Mouse (Mus musculus) brown adipose tissue, adult 24 weeks (tissue): ENCODE data around the gene E330009J07Rik. TPM values are rescaled to one million over a fixed set of nuclear protein-coding genes. Genes with fewer than 3 reads are reported as not detected.

Experiments used
- H3K27ac ChIP-seq: fragments of 200-500 bp; replicated peaks from 2 replicates; pipeline ENCODE4 v1.5.1; 2012; ENCODE audit warnings: low read depth, mild to moderate bottlenecking, low read length
- H3K4me1 ChIP-seq: fragments of 200-500 bp; 2 replicates; pipeline ENCODE4 v1.6.1; 2012; ENCODE audit warnings: low read length, mixed read lengths; ENCODE audit not compliant: control insufficient read depth, insufficient read depth, insufficient read length
- H3K4me3 ChIP-seq: fragments of 200-500 bp; 2 replicates; pipeline ENCODE4 v1.5.1; 2012; ENCODE audit warnings: low read depth, mild to moderate bottlenecking, low read length, moderate library complexity; ENCODE audit not compliant: insufficient read depth
- polyA plus RNA-seq: library from polyadenylated mRNA; stranded (reverse); fragments of >200 nt; gene quantifications from 2 replicates; pipeline ENCODE4 v1.2.4, GENCODE M21; 2012; ENCODE audit not compliant: missing spikeins, insufficient read depth, insufficient read length

E330009J07Rik gene
- polyA plus RNA-seq, 1 experiment = 3.7 TPM

DNA sequence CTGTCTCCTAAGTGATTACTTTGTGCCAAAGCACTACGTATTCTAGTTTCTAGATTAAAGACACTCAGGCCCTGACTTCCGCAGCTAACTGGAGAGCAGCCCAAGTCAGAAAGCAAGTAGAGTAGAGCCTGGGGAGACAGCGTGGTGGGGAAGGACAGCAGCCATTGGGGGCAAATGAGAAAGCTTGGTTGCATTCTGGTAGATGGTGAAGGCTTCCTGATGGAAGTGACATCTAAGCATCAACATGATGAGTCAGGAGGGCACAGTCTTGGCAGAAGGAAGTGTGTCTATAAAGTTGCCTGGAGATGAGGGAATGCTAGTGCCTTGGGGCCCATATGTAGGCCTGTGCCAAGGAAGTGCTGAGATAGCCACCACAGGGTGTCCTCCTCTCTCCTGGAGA, 22.4 kb downstream of the E330009J07Rik start:
- H3K4me1 ChIP-seq = no peaks in the 10 kb centered on the region
- H3K4me3 ChIP-seq = no peak overlapping the region
- no peak overlapping the region for H3K27ac ChIP-seq

DNA sequence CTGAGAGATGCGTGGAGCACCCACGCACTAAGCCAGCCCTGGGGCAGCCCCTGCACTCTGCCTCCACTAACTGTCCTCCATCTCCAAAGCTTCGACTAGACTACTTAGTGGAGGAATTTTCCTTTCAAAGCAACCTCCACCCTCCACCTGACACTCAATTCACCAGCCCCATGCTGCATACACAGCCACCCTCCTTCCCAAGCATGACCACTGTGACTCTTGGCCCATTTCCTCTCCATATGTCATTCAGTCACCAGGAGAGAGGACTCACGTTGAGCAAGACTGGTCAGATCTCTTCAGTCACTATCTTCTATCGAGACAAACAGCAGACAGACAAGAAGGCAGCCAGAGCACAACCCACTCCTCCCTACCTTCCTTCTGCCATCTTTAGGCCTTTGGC, 22.9 kb downstream of the E330009J07Rik start:
- Histone ChIP-seq H3K4me3 (no peak overlapping the region), H3K27ac (no peak overlapping the region), H3K4me1 (no peaks in the 10 kb centered on the region)

DNA sequence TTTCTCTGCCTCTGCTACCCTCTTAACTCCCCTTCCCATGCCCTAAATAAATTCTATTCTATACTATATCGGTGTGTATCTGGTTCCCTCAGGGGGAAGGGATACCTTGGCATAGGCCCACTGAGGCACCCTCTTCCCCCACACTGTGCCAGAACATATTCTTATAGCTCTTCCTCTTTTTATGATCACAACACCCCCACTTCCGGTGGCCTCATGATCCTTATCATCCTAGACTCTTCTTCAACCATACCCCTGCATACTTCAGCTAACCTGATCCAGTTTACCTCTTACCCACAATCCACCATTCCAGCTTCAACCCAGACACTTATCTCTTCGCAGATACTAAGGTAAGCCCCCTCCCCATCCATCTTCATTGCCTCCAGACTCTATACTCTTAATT, 24.9 kb downstream of the E330009J07Rik start:
- Histone ChIP-seq H3K4me1 (no peaks in the 10 kb centered on the region), H3K27ac (no peak overlapping the region), H3K4me3 (no peak overlapping the region)

DNA sequence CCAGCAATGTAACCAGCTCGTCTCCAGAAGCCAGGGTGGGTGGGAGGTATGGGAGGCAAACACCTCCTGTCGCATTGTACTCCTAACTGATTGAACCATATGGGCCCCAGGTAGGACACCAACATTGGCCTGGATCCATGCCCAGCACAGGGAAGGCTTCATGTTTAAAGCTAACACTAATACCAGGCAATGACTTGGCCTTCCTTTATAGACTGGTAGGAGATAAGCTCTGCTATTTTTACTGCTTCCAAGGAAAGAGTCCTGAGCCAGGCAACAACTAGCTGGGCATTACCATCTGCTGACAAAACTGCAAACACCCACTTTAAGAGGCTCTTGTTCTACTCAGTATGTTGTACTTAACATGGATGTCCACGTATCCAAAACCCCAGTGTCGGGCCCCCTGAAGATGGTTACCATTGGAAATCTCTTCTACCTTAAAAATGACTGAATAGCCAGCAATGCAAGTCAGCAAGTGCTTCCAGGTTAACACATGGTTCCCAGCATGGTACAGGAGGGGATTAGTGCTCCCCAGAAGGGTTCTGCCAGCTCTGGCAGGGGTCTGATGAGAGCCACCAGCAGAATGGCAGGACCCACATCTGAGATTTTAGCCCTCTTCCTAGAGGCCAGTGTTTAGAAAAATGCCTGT, 32.2 kb downstream of the E330009J07Rik start:
- Histone ChIP-seq H3K4me3 (no peak overlapping the region), H3K4me1 (no peaks in the 10 kb centered on the region), H3K27ac (no peak overlapping the region)

DNA sequence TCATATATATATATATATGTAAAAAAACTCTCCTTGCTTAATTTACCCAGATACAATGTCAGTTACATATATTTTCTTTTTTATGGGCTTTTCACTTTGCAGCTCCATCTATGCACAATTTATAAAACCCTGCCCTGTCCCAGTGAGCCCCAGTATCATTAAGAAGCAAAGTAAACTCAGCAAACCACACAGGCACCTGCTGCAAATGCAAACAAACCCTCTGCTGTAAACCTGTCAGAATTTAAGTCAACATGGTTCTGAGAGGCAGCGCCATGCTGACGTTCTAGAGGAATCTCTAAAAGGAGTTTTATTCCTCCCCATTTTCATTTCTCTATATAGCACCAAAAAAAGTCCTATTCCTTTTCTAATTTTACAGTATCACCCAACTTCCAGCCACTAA, 33.9 kb downstream of the E330009J07Rik start:
- Histone ChIP-seq H3K4me3 (no peak overlapping the region), H3K4me1 (no peaks in the 10 kb centered on the region), H3K27ac (no peak overlapping the region)

DNA sequence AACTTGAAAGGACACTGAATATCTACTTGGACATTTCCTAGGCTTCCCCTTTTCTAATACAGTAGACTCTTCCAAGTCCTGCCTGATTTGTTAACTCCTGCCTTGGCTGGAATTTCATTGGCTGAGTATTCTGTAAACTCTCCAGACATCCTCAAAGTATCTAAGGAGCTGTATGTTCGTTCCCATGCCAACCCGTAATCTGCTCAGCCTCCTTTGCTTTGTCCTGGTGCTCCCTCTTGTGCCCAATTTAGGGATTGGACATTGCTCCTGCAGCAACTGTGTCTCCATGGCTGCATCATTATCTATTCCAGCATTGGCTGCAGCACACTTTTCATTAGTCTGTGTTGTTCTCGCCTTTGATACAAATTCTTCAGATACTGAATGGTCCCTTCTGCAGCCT, 42.7 kb downstream of the E330009J07Rik start:
- H3K4me3 ChIP-seq = no peak overlapping the region

DNA sequence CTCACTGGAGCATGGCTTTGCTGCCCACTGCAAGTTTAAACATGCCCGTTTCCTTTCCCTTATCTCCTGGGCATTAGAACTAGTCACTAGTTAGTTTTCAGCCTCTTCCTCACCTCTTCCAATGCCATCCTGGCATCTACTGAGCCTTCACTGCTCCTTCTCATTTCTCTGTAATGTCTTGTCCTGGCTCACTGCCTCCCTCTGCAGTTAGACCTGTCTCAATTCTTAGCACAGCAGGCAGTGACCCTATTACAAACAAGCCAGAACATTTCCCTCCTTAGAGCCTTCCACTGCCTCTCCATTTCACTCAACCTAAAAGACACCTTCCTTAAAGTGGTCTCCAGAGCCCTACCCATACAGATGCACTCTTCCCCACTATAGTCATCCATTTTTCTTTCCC, 45.0 kb downstream of the E330009J07Rik start:
- no peak overlapping the region for H3K27ac ChIP-seq
- H3K4me1 ChIP-seq = no peaks in the 10 kb centered on the region
- no peak overlapping the region for H3K4me3 ChIP-seq

More for the DNA sequence above, 42.7 kb downstream of the E330009J07Rik start:
- Histone ChIP-seq H3K27ac (no peak overlapping the region), H3K4me1 (no peaks in the 10 kb centered on the region)

DNA sequence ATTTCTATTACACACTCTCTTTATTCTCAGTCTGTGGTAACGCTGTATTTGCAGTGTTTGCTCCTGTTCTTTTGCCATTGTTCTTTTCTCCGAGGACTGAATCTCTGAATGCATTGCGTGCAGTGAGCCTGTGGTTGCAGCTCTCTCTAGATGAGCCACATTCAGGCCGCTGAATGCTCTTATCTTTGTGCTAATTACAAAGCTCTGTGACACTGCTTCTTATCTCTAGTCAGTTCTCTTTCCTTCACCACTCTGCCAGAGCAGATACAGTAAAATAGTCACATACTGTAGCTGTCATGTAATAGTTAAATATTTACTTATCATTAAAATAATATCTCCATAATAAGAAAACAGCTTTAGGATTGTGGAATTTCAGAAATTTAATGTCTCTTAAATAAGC, 47.3 kb downstream of the E330009J07Rik start:
- no peak overlapping the region for H3K4me3 ChIP-seq
- H3K4me1 ChIP-seq = no peaks in the 10 kb centered on the region
- H3K27ac ChIP-seq = no peak overlapping the region

DNA sequence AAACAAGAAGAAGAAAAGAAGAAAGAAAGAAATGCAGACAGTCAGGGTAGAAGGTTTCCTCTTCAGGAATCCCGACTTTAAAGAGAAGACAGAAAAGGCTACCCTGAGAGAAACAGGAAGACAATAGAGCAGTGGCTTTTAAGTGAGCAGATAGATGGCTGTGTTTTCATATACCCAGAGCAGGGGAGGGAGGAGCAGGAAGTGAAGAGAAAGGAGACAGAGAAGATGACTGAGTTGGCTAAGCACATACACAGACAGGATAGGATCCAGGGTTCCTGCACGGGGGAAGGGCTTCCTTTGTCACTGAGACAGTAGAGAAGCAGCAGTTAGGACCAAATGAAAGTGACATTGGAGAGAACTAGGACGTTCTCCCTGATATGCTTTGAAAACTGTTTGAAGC, 50.3 kb downstream of the E330009J07Rik start:
- no peaks in the 10 kb centered on the region for H3K4me1 ChIP-seq

DNA sequence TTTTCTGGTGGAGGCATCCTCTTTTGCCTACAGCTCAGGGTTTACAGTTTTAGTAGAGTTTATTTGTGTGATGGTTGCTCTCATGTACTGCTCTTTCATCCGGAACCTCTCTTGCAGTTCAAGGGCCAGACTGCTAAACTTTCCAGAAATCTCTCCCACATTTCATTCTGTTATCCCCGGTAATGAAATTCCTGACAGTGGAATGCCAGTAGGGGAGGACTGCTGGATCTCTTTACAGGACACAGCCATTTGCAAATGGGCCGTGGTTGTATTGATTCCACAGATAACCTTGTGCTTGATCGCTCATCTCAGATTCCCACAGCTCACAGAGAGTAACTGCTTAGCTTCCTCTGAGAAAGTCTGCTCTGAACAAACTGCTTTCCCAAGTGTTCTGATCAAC, 54.0 kb downstream of the E330009J07Rik start:
- Histone ChIP-seq H3K4me1 (no peaks in the 10 kb centered on the region), H3K4me3 (no peak overlapping the region), H3K27ac (no peak overlapping the region)

More for the DNA sequence above, 50.3 kb downstream of the E330009J07Rik start:
- H3K4me3 ChIP-seq = no peak overlapping the region
- H3K27ac ChIP-seq = no peak overlapping the region

DNA sequence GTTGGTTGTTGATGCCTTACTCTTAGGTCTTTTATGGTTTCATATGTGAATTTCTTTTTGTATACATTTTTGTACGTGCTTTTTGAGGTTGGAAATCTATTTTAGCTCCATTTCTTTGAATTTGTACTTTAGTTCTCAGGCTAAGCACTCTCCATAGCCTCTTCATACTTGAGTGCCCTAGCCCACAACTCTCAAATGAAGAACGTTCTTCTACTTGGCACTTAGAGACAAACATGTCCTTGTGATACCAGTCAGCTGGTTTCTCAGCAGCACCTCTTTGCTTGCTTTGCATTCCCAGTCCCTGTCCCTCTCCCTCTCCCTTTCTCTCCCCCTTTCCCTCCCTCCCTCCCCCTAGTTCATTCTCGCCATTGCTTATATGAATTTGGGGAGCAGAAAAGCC, 55.8 kb downstream of the E330009J07Rik start:
- Histone ChIP-seq H3K4me1 (no peaks in the 10 kb centered on the region), H3K4me3 (no peak overlapping the region), H3K27ac (no peak overlapping the region)

DNA sequence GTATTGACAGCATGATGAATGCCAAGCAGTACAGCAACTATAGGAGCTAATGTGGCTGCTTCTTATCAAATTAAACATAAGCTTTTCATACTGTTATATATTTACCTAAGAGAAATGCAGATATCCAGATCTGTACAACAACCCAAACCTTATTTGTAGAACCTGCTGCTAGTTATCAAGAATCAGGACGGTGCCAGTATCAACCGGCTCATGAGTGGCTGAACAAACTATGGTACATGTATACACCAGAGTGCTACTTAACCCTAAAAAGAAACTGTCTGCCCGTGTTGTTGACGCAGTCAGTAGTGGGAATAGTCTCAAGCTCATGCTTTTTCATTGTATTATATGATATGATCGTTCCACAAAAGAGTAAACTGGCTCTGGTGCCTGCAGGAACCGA, 64.9 kb downstream of the E330009J07Rik start:
- Histone ChIP-seq H3K27ac (no peak overlapping the region), H3K4me1 (no peaks in the 10 kb centered on the region), H3K4me3 (no peak overlapping the region)

DNA sequence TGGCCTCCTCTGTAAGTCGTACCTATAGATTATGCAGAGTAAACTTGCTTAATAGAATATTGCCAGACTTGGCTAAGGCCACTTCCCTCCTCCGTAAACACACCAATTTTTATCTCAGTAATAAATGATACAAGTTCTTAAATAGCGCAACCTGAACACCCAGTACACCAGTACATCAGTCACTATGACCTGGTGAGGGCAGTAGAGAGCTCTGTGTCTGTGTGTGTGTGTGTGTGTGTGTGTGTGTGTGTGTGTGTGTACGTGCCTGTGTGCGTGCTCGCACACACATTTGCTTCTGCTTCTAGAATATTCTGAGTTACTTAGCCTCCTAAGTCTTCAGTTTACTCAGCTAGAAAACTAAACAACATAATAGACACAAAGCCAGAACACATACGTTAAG, 82.6 kb downstream of the E330009J07Rik start:
- Histone ChIP-seq H3K27ac (no peak overlapping the region), H3K4me1 (no peaks in the 10 kb centered on the region), H3K4me3 (no peak overlapping the region)

Other genes with a start within 250 kb of the E330009J07Rik start
- gene Agk, start 111.0 kb downstream of the E330009J07Rik start, polyA plus RNA-seq = 13.4 and 18.6 TPM in 2 replicates
- gene Wee2, start 3.0 kb upstream of the E330009J07Rik start, polyA plus RNA-seq = not detected in 2 replicates
- 76.8 and 95.7 TPM in 2 replicates for gene Ssbp1, start 35.2 kb upstream of the E330009J07Rik start, polyA plus RNA-seq
- gene Tas2r137, start 55.1 kb upstream of the E330009J07Rik start, polyA plus RNA-seq = not detected in 2 replicates
- not detected in 2 replicates for gene Tas2r108, start 57.4 kb upstream of the E330009J07Rik start, polyA plus RNA-seq
- gene Prss37, start 83.4 kb upstream of the E330009J07Rik start, polyA plus RNA-seq = not detected in 2 replicates
- not detected in 2 replicates for gene Olfr461, start 118.9 kb upstream of the E330009J07Rik start, polyA plus RNA-seq
- not detected in 2 replicates for gene Olfr460, start 133.4 kb upstream of the E330009J07Rik start, polyA plus RNA-seq
- 0.67 and 1.5 TPM in 2 replicates for gene Clec5a, start 149.7 kb upstream of the E330009J07Rik start, polyA plus RNA-seq
- gene Tas2r138, start 177.2 kb upstream of the E330009J07Rik start, polyA plus RNA-seq = not detected in 2 replicates
- gene Mgam, start 192.7 kb upstream of the E330009J07Rik start, polyA plus RNA-seq = 0.79 TPM in 1 of 2 replicates, not detected in the other